8 mouse cellular contexts compared by ENCODE assay signal in genomic region chr5:30921256-30922033, GRCm38 (mm10). TPM values are rescaled to one million over a fixed set of nuclear protein-coding genes. Genes with fewer than 3 reads are reported as not detected.
DNase-seq lines count a peak whose midpoint lies in the region; ATAC-seq lines count a peak whose summit lies in the region.

Gene Khk, plus strand, starts transcription at chr5:30921431.

- H3K4me1 ChIP-seq in forebrain, embryonic 10.5 days, result peaks cover 60% of the 10 kb centered on the region
- peaks cover 11 to 33% of the 10 kb centered on the region in 2 experiments for H3K4me1 ChIP-seq in heart, embryonic 14.5 days (ENCODE audit: control insufficient read depth in 2 of 2, insufficient read depth in 2 of 2, low read length in 2 of 2)
- peaks cover 69% of the 10 kb centered on the region for H3K4me1 ChIP-seq in liver, embryonic 12.5 days

- peak within 1 kb of the TSS; percentile 89 for H3K4me2 ChIP-seq in heart, embryonic 14.5 days (ENCODE audit: low read length)
- peak within 1 kb of the TSS; percentile 86 for H3K4me2 ChIP-seq in liver, embryonic 12.5 days

- H3K4me3 ChIP-seq in forebrain, embryonic 10.5 days, result peak within 1 kb of the TSS; percentile 62
- H3K4me3 ChIP-seq in heart, embryonic 14.5 days (ENCODE audit: control insufficient read depth in 1 of 2, insufficient read depth in 1 of 2, low read depth in 1 of 2, low read length in 2 of 2), result peak within 1 kb of the TSS; percentile 57 to 66
- peak within 1 kb of the TSS; percentile 70 for H3K4me3 ChIP-seq in liver, embryonic 12.5 days

- H3K27me3 ChIP-seq in forebrain, embryonic 10.5 days (ENCODE audit: poor library complexity, severe bottlenecking), result peaks cover 6% of the 10 kb centered on the region
- no peaks in the 10 kb centered on the region for H3K27me3 ChIP-seq in heart, embryonic 14.5 days (ENCODE audit: control insufficient read depth, insufficient read depth, low read length)
- H3K27me3 ChIP-seq in liver, embryonic 12.5 days (replicated peaks), result no peaks in the 10 kb centered on the region
- no peaks in the 10 kb centered on the region for H3K27me3 ChIP-seq in splenic B cell, adult 2 months (ENCODE audit: control insufficient read depth, insufficient read depth, low read length, poor library complexity, severe bottlenecking)

- peak; percentile 91 to 93 for DNase-seq in CD8-positive naive resting alpha-beta T cell, adult 2 months (ENCODE audit: low read depth in 2 of 2, low spot score in 2 of 2)
- DNase-seq in c-Kit-negative CD71-positive TER-119-positive erythroid progenitor cells, embryonic 14.5 days (ENCODE audit: low read depth, low spot score), result peak; percentile 89
- DNase-seq in forebrain, embryonic 10.5 days (ENCODE audit: extremely low spot score, low spot score), result peak; percentile 96
- peak; percentile 96 for DNase-seq in kidney, postnatal 10 days
- peak; percentile 97 for DNase-seq in naive thymus-derived CD4-positive, alpha-beta T cell, adult 2 months (ENCODE audit: low read depth)
- DNase-seq in splenic B cell, adult 2 months (ENCODE audit: low read depth, low spot score), result peak; percentile 96

- peak within 1 kb of the TSS; percentile 76 for H3K9ac ChIP-seq in heart, embryonic 14.5 days (ENCODE audit: low read length)
- H3K9ac ChIP-seq in liver, embryonic 12.5 days, result peak within 1 kb of the TSS; percentile 70

- ATAC-seq in heart, embryonic 14.5 days (ENCODE audit: insufficient number of reproducible peaks, insufficient read depth, low FRiP score, low read depth), result peak; percentile 75
- peak; percentile 93 for ATAC-seq in liver, embryonic 12.5 days

- 2% methylated on average over 40 of the region's 40 CpGs for WGBS in forebrain, embryonic 10.5 days
- WGBS in heart, embryonic 14.5 days, result 2% methylated on average over 37 of the region's 40 CpGs
- 2% methylated on average over 40 of the region's 40 CpGs for WGBS in liver, embryonic 12.5 days (ENCODE audit: insufficient replicate concordance)

- H3K36me3 ChIP-seq in forebrain, embryonic 10.5 days (replicated peaks), result peaks cover 38% of the 10 kb centered on the region
- peaks cover 44% of the 10 kb centered on the region for H3K36me3 ChIP-seq in heart, embryonic 14.5 days (ENCODE audit: control insufficient read depth, insufficient read depth, low read length)
- H3K36me3 ChIP-seq in liver, embryonic 12.5 days, result peaks cover 47% of the 10 kb centered on the region
- H3K36me3 ChIP-seq in splenic B cell, adult 2 months (ENCODE audit: control insufficient read depth, insufficient read depth, low read length, poor library complexity, severe bottlenecking), result no peaks in the 10 kb centered on the region

- peak within 1 kb of the TSS; percentile 87 for H3K27ac ChIP-seq in forebrain, embryonic 10.5 days
- H3K27ac ChIP-seq in heart, embryonic 14.5 days (replicated peaks in 1 of 2; ENCODE audit: control insufficient read depth in 1 of 2, insufficient read depth in 1 of 2, low read depth in 2 of 2, low read length in 2 of 2), result peak within 1 kb of the TSS; percentile 75 to 80
- peak within 1 kb of the TSS; percentile 86 for H3K27ac ChIP-seq in liver, embryonic 12.5 days

- no peaks in the 10 kb centered on the region for H3K9me3 ChIP-seq in forebrain, embryonic 10.5 days
- H3K9me3 ChIP-seq in heart, embryonic 14.5 days (ENCODE audit: control insufficient read depth, low read length), result no peaks in the 10 kb centered on the region
- no peaks in the 10 kb centered on the region for H3K9me3 ChIP-seq in liver, embryonic 12.5 days (replicated peaks)

RNA-seq across cellular contexts. Expression of gene Khk, which starts in this region (rescaled TPM):
- polyA plus RNA-seq in forebrain, embryonic 10.5 days (2016; fragmentation: Nextera tagmentation; extraction: Ambion mirVana), result 7.8 and 8.9 TPM in 2 replicates
- 9.7 and 12.1 TPM in 2 replicates for polyA plus RNA-seq in heart, embryonic 14.5 days (2014; fragmentation: Nextera tagmentation; extraction: Ambion mirVana)
- polyA plus RNA-seq in liver, embryonic 12.5 days (2016; fragmentation: Nextera tagmentation; extraction: Ambion mirVana), result 33.6 and 36.3 TPM in 2 replicates

Comparison
In these comparisons a context has a peak if more than half of its experiments do, and no peak if none do; other contexts are left out.
1. Peak in every context shown above with its lines: DNase-seq, ATAC-seq, H3K4me3 ChIP-seq and H3K27ac ChIP-seq.